Mouse (Mus musculus) left cerebral cortex, adult 18-20 months (tissue): ENCODE results near the gene Ltn1. TPM values are rescaled to one million over a fixed set of nuclear protein-coding genes. Genes with fewer than 3 reads are reported as not detected.

ENCODE experiments used
- DNase-seq, 2 experiments: peaks; one replicate each; pipeline ENCODE4 v3.0.0; 2021 to 2022; ENCODE audit warnings: low spot score in 2 of 2, mixed read lengths in 1 of 2
- long read RNA-seq, 2 experiments: library from polyadenylated mRNA; stranded (forward); transcript quantifications; one replicate each; pipeline ENCODE4 v2.0.0; 2021
- total RNA-seq, 2 experiments: library from RNA; stranded (reverse); gene quantifications; 2 replicates each; pipeline ENCODE4 v1.2.3; 2021

Ltn1 gene
- total RNA-seq: 10 to 100 TPM; 44.0 to 47.1 TPM
- long read RNA-seq, experiment 1, full-length matches to known transcripts: 9 of 19 reads
- long read RNA-seq, experiment 1, partial matches to known transcripts: 3 of 19 reads
- long read RNA-seq, experiment 1, other reads (novel, unspliced or antisense): 7 of 19 reads
- long read RNA-seq, experiment 2, full-length matches to known transcripts: 7 of 11 reads
- long read RNA-seq, experiment 2, partial matches to known transcripts: 3 of 11 reads
- long read RNA-seq, experiment 2, other reads (novel, unspliced or antisense): 1 of 11 reads

DNA sequence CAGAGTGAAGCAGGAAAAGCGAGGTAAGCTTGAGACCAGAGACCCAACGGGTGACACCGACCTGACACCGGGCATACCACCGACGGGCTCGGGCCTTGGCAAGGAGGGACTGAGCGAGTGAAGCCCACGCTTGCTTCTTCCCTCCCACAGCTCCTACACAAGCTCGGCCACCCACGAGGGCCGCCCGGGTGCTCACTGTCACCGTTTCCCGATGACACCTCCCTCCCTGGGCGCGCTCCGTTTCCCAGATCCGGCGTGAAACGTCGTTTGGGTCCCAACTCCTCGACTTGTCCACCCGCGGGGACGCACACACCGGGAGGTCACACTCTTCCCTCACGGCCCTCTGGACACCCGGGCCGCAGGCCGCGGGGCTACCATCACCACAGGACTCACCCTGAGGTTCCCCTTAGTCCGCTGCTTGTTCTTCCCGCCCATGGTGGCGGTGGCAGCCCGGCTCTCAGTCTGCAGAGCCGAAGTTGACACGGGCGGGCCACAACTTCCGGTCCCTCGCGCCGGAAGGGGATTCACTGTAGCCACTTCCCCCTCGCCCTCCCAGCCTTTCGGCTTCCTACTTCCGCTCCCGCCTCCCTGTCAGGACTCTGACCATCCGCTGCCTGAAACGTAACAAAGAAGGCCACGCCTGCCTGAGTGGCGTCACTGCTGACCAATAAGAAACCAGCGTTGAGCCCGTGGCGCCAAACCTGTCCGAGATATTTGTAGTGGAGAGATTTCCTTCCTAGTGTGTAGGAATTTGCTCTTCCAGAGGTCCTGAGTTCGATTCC is at the start of gene Ltn1:
Ltn1 (minus strand) TSS at position 580 of the 782 bp plus-strand sequence.
- peak; percentile 98 to 99 for DNase-seq

DNA sequence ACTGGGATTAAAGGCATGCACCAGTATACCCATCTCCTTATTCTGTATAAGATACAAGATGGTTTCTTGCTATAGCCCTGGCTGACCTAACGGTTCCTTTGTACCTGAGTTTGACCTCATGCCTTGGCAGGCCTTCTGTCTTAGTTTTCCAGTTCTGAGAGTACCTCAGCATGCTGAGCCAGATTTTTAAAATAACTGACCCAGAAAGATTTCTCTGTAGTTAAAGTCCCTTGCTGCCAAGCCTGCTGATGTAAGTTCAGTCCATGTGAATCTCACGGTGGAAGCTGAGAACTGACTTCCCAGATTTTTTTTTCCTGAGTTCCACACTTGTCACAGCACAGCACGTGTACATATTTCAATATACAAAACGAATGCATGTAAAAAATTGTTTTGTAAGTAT is 38.2 kb upstream of the Ltn1 start:
- no peak for DNase-seq

DNA sequence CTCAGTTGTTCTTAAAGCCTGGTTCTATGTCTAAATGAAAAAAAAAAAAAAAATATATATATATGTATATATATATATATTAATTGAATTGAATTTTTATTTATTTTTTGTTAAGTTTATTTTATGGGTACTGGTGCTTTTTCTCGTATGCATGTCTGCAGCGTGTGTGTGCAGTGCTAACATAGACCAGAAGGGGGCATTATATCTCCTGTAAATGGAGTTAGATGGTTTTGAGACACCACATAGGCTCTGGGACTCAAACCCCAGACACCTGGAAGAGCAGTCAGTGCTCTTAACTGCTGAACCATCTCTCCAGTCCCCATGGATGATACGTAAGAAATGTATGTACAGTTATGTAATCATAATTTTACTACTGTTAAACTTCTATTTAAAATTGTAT is 26.3 kb upstream of the Ltn1 start:
- DNase-seq: no peak

DNA sequence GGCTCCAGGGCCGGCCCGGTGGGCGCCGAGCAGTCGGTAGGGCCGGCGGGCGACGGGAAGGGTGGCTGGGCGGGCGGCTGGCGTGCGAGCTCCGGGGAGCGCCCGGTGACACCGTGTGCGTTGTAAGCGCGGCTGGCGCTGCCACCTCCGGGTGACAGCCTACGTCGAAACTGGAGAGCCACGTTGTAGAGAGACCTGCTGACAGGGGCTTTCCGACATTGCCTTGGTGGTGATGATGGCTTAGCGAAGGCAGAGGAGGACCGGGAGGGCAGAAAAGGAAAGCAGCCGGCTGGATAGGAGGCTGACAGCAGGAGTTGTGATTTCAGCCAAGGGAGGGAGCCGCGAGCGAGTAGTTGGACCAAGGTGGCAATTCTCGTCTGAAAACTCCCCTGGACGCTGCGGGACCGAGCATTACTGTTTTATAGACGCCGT is 22.8 kb upstream of the Ltn1 start:
- peak in 1 of 2 experiments; percentile 54 for DNase-seq

DNA sequence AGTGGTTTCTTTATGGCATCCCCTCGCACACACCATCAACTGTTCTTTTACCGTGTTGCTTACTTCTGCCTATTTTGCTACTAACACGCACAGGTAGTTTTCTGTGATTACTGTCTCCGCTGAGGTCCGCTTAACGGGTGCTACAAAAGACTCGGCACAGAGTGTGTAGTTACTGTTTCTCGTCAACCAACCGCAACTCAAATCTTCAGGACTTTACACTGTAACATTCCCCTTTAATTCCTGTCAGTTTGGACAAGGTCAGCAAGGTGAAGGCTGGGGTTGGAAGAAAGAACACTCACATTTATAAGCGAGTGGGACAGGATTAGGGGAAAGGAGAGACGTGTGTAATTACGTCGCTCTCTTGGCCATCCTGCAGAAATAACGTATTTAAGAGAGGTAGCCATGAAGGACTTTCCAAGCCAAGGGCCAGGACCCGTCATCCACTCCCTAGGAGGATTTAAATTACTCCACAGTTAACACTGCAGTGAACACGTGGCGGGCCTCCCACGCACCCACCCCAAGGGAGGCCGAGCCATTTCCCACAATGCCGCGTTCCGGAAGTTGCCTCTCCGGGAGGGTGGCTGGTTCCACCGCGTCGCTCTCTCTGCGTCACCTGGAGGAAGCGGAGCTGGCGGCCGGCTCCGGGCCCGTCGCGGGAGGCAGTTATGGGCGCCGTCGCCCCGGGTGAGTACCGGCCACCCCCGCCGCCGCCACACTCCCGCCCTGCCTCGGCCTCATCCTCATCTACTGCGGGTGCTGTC is 22.2 kb upstream of the Ltn1 start, which contains the start of gene Usp16:
Usp16 (plus strand) TSS at position 285 of the 761 bp plus-strand sequence.
- peak; percentile 97 to 98 for DNase-seq

DNA sequence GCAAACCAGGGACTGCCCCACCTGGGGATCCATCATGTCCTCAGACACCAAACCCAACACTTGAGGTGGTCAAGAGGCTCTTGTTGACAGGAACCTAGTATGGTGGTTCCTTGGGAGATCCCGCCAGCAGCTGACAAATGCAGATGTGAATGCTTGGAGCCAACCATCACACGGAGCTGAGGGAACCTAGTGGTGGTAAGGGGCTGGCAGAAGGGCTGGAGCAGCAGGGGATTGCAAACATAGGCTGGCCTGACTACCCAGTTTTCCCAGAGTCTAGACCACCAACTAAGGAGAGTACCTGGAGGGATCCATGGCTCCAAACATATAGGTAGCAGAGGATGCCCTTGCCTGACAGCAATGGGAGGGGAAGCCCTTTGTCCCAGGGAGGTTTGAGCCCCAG is 20.8 kb upstream of the Ltn1 start:
- no peak for DNase-seq

DNA sequence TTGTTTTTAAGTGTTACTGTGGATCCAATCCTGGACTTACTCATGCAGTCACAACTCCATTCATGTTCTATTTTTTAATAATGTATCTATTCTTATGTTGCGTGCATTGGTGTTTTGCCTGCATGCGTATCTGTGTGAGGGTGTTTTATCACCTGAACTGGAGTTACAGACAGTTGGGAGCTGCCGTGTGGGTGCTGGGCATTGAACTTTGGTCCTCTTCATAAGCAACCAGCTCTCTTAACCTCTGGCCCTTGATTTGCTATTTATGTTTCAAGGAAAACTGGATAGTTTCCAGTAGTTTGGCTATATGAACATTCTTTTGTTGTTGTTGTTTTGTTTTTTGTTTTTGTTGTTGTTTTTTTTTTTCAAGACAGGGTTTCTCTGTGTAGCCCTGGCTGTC is 13.1 kb upstream of the Ltn1 start:
- DNase-seq: no peak

DNA sequence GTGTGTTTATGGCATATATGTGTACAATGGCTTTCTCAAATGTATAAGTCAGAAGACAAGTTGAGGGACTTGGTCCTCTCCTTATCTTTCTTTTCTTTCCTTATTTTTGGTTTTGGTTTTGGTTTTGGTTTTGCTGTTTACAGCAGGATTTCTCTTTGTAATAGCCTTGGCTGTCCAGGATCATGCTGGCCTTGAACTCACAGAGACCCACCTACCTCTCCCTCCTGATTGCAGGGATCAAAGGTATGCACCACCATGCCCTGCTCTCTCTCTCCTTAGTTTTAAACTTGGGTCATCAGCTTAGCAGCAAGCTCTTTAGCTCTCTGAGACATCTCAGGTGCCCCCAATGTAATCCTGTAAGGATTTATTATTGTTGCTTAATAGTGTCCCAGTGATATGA is 12.7 kb upstream of the Ltn1 start:
- no peak for DNase-seq

DNA sequence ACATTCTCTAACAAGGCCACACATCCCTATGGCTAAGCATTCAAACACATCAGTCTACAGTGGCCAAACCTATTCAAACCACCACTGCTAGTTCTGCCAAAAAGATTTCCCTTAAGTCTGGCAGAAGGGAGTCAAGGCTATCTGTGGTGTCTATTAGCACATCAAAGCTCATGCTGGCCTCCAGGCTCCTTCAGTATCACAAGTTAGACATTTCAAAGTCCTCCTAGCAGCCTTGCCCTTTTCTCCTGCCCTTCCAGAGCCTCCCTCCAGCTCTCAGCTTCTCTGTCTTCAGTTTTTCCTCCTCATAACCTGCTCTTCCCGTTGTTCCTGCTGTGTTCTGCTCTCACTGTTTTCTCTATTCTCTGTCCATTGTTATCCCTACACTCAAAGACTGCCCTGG is 11.7 kb upstream of the Ltn1 start:
- DNase-seq: no peak

DNA sequence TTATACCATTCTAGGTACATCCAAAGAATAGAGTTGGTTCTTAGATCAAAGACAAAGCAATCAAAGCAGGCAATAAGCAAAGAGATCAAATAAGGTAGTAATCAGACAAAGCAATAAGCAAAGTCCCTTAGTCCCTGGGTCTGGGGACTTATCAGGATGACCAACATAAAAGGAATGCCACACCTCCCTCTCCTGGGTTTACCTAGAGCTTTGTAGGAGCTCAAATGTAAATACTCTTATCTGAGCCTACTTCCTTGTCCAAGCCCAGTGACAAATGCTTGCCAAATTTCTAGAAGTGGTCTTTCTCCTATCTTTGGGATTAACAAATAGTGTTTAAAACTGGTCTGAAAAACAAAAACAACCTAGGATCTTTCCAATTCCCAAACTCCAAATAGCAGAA is 10.8 kb upstream of the Ltn1 start:
- DNase-seq: no peak

DNA sequence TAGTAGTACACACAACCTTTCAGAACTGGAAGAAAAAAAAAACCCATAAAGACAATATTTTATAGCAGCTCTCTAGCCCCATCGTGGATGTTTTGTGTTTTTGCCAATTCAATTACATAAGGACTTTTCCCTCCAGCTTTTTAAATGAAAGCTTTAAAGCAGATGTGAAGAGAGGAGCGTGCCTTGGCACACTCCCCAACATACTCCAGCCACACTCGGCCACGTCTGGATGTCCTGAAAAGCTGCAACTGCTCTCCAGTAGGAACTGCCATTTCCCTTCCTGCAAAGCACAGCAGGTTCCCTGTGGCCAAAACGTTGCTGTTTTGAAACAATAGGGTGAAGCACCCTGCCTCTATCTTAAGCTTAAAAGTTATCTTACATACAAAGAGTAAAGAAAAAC is 9.9 kb upstream of the Ltn1 start:
- DNase-seq: no peak

DNA sequence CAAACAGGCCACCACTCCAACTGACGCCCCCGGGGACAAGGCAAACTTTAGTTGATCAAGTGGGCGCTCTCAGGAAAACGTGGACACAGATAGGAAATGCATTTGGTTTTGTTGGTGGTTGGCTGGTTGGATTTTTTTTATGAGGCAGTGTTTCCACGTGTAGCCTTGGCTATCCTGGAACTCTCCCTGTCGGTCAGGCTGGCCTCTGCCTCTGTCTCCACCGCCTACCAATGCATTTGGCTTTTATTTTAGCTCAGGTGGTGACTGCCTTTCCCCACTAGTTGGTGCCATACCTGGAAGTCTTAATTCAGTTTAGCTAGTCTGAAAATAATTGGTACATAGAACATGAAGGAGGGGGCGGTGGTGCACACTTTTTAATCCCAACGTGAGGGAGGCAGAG is 8.7 kb upstream of the Ltn1 start:
- no peak for DNase-seq

DNA sequence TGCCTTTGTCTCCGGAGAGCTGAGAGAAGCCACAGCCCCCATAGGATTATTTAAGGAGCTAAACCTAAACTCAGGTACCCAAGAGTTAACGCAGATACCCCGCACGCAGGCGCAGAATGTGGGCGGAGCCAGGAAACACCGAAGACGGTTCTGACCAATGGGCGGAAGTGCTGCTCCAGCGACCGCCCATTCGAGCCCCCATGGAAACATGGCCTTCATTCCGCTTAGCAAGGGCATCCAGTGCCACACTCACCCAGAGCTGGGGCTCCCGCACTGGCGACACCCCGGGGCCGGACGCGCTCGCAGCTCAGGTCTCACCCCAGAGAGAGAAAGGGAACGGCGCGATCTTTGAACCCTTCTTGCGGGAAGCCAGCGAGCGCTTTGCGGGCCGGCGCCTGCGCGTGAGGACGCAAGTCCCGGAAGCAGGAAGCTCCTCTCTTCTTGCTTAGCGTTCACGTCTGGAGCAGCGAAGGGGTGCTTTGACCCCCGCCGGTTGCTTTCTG is 7.8 kb upstream of the Ltn1 start, which contains the start of gene Rwdd2b:
Rwdd2b (minus strand) TSS at position 390 of the 503 bp plus-strand sequence.
- peak; percentile 90 to 94 for DNase-seq

DNA sequence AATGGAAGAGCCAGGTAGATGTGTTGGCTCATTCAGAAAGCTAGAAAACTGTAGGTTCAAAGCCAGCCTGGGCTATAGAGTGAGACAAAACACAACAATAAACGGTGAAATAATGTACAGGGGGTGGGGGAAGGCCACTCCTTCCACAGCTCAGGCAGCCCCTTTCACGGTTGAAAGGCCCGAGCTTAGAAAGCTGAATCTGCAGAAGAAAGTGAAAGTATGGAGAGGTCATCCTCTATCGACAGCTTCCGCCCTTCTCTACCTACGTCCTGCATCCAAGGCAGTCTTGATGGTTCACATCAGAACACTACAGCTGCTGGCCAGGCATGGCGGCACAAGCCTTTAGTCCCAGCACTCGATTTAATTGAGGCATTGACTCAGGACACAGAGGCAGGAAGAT is 6.3 kb upstream of the Ltn1 start:
- DNase-seq: no peak

DNA sequence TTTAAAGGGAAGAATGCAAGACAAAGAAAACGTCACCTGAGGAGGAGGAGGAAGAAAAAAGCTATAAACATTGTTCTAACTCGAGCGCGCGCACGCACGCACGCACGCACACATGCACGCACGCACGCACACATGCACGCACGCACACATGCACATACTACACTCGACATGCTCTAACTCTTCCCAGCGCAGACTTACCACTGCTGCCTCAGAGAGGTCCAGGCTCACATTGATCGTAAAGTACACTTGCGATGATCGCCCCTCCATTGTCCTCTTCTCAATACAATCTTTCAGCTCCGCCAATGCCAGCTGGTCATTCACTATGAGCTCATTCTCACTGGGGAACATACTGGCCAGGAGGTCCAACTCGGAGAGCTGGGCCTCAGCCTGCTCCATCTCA is 4.7 kb upstream of the Ltn1 start:
- DNase-seq: no peak

DNA sequence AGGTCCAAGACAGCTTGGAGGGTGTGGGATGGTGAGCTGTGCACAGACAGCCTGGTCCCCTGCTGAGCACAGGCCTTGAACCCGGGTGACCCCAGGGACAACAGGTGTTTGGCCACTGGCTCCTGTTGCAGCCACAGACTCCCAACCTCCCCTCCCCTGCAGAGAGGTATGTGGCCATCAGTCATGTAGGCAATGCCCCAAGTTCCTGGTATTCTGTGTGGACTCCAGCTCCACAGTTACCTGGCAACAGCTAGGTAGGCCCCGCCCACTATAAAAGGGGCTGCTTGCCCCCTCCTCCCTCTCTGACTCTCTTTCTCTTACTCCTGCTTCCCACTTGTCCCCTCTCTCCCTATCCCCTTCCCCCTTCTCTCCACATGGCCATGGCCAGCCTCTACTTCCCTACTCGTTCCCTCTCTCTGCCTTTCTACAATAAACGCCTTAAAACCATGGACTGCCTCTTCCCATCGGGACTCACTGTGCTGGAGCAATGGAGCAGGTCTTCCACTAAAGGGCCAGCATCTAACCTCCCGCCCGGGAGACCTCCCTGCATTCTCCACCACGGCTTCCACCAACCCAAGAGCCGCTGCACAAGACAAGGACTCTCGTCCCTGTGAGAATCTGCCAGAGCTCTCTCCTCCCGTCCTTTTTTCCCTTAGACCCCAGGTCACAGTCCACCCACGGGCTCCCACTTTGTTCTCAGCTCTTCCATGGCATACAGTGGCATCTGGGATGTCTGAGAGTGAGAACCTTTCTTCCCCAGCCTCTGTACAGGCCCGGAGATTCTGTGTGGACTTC is 3.2 kb upstream of the Ltn1 start:
- no peak for DNase-seq

DNA sequence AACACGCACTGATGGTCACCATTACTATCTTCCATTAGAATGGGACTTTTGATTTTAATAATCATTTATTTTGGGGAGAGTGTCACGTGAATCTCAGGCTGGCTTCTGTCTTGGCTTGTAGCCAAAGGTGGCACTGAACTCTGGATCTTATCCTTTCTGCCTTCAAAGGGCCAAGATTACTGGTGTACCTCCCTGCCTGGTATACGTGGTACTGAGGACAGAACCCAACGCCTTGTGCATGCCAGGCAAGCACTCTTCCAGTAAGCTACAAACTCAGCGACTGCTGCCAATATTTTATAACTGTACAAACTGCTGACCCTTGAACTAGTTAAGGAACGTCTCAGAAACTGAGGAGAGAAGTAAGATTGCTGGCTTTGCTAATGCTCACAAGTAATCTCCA is 2.5 kb upstream of the Ltn1 start:
- DNase-seq: no peak

DNA sequence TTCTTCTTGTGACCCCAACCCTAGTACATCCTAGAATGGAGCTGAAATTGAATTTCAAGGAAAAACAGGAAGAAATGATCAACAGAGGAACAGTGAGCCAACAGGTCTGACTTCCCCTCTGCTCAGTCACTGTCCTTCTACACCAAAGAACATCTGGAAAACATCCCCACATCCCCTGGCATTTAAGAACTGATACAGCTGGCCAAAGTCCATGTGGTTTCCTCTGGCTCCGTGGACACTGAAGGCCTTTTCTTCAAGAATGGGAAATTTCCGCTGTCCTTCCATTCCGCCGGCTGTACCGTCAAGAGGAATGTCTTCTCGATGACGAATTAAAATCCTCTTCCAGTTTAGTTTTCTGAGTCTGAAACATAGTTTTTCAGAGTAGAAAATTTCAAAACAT is 1.9 kb upstream of the Ltn1 start:
- no peak for DNase-seq

DNA sequence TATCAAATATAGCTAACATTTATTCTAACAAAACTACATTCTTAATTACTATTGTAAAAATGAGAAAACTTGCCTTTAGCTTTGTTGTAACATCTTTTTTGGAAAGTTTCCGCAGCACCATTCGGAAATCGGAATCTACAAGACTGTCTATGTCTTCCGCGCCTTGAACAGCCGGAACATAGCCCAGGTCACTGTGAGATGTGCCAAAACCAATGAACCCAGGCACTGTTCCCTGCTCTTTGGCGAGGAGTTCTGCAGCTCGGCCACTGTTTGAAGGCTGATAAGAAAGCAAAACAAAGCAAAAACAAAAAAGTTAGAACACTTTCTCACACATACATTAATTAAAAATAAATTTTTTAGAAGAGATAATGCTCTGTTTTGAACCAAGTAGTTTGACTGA is 4.9 kb downstream of the Ltn1 start:
- DNase-seq: no peak

DNA sequence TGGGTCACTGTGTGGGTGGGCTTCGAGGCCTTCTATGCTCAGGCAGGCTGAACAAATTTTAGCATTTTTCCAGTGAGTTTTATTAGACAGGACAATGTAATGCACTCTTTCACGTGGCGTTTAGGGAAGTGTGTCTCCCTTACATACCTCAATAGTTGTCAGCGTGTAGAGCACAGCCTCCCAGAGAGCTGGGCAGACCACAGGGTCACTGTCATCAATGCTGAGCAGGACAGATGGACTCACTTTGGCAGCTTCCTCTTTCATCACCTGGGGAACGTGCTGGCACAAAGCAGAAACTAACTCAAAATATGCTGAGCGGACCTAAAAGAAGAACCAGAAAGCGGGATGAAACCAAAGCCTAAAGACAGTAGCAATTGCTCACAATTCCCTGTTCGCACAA is 11.8 kb downstream of the Ltn1 start:
- no peak for DNase-seq

DNA sequence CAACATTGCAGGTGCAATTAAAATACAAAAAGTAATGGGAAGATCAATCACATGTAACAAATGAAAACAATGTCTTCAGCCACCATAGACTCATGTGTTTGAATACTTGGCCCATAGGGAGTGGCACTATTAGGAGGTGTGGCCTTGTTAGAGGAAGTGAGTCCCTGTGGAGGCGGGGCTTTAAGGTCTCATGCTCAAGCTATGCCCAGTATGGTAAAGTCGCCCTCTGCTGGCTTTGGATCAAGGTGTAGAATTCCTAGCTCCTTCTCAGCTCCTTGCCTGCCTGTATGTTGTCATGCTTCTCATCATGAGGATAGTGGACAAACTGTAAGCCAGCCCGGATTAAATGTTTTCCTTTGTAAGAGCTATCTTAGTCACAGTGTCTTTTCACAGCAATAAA is 27.4 kb downstream of the Ltn1 start:
- DNase-seq: no peak
